8 mouse cellular contexts compared by ENCODE assay signal in the genomic region with DNA sequence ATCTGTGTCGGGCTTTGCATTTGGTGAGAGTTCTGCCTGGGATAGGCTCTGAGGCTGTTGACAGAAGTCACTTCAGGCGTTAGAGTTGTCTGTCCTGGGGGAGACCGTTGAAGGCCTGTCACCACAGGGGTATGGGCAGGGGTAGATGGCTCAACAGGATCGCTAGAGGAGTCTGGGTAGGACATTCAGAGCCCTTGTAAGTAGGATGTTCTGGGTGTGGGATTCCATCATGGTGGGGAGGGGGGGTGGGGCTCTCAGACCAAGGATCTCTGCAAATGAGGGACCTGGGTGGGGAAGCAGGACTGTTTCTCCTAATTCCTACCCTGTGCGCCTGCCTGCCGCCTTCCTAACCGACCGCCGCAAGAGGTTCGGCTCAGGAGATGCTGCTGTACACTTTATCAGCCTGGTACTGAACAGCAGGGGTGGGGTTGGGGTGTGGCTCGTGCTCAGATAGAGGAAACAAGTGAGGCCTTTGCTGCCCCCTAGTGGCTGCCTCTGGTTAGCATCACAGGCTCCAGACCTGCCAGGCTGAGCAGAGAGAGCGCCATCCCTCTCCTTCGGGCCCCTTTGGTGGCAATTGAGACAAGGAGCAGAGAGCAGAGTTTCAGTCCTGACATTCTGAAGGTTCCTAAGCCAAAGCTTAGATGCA. TPM values are rescaled to one million over a fixed set of nuclear protein-coding genes. Genes with fewer than 3 reads are reported as not detected.
DNase-seq lines count a peak whose midpoint lies in the region; ATAC-seq and TF ChIP-seq lines count a peak whose summit lies in the region.

No protein-coding gene starts in this region.

- H3K27me3 ChIP-seq in embryonic facial prominence, embryonic 14.5 days (replicated peaks; ENCODE audit: control insufficient read depth, insufficient read depth, low read length), result no peaks in the 10 kb centered on the region
- H3K27me3 ChIP-seq in heart, embryonic 10.5 days (ENCODE audit: insufficient read depth, poor library complexity, severe bottlenecking), result 0 out of 2 replicates have a peak, but pooled peaks cover 8% of the 10 kb centered on the region
- H3K27me3 ChIP-seq in kidney, embryonic 14.5 days (ENCODE audit: control insufficient read depth, insufficient read depth, low read length), result no peaks in the 10 kb centered on the region
- no peaks in the 10 kb centered on the region for H3K27me3 ChIP-seq in limb, embryonic 14.5 days (ENCODE audit: control insufficient read depth, insufficient read depth, low read length)
- no peaks in the 10 kb centered on the region for H3K27me3 ChIP-seq in midbrain, postnatal 0 days (ENCODE audit: insufficient read depth, low read length)

- H3K4me2 ChIP-seq in embryonic facial prominence, embryonic 14.5 days (ENCODE audit: low read depth, low read length), result no peak overlapping the region
- 0 out of 2 replicates have a peak overlapping the region, but pooled peaks have one; percentile 12 for H3K4me2 ChIP-seq in kidney, embryonic 14.5 days (replicated peaks; ENCODE audit: low read depth, low read length)
- peak overlapping the region; percentile 29 for H3K4me2 ChIP-seq in limb, embryonic 14.5 days (replicated peaks; ENCODE audit: low read depth, low read length, severe bottlenecking)
- no peak overlapping the region; the same call in 1 of the 2 replicates for H3K4me2 ChIP-seq in midbrain, postnatal 0 days (ENCODE audit: low read depth, low read length, poor library complexity, severe bottlenecking)

- no peaks in the 10 kb centered on the region for H3K4me1 ChIP-seq in embryonic facial prominence, embryonic 14.5 days (ENCODE audit: control insufficient read depth, insufficient read depth, low read length)
- peaks cover 46% of the 10 kb centered on the region for H3K4me1 ChIP-seq in heart, embryonic 10.5 days
- H3K4me1 ChIP-seq in kidney, embryonic 14.5 days (ENCODE audit: control insufficient read depth, insufficient read depth, low read length), result peaks cover 12% of the 10 kb centered on the region; the same call in 1 of the 2 replicates
- 0 out of 2 replicates have a peak, but pooled peaks cover 3% of the 10 kb centered on the region for H3K4me1 ChIP-seq in limb, embryonic 14.5 days (ENCODE audit: control insufficient read depth, insufficient read depth, low read length)
- no peaks in the 10 kb centered on the region for H3K4me1 ChIP-seq in midbrain, postnatal 0 days (ENCODE audit: insufficient read depth, low read length)

- no peak overlapping the region for H3K9ac ChIP-seq in embryonic facial prominence, embryonic 14.5 days (ENCODE audit: low read depth, low read length)
- no peak overlapping the region for H3K9ac ChIP-seq in kidney, embryonic 14.5 days (ENCODE audit: low read depth, low read length)
- no peak overlapping the region for H3K9ac ChIP-seq in limb, embryonic 14.5 days (ENCODE audit: low read depth, low read length, severe bottlenecking)
- no peak overlapping the region for H3K9ac ChIP-seq in midbrain, postnatal 0 days (replicated peaks; ENCODE audit: low read length, poor library complexity, severe bottlenecking)

- no peak for TF ChIP-seq POLR2A in limb, embryonic 14.5 days (IDR thresholded peaks at IDR 0.05; ENCODE audit: borderline replicate concordance, extremely low read depth, insufficient read depth, insufficient read length)

- WGBS in embryonic facial prominence, embryonic 14.5 days, result 13% methylated on average over 13 of the region's 13 CpGs
- 5% methylated on average over 13 of the region's 13 CpGs for WGBS in heart, embryonic 10.5 days
- 16% methylated on average over 13 of the region's 13 CpGs for WGBS in kidney, embryonic 14.5 days
- 16% methylated on average over 12 of the region's 13 CpGs for WGBS in limb, embryonic 14.5 days
- WGBS in midbrain, postnatal 0 days, result 16% methylated on average over 13 of the region's 13 CpGs

- peaks cover 22% of the 10 kb centered on the region for H3K36me3 ChIP-seq in embryonic facial prominence, embryonic 14.5 days (ENCODE audit: control insufficient read depth, insufficient read depth, low read length)
- peaks cover 22% of the 10 kb centered on the region for H3K36me3 ChIP-seq in heart, embryonic 10.5 days
- peaks cover 18% of the 10 kb centered on the region; the same call in 1 of the 2 replicates for H3K36me3 ChIP-seq in kidney, embryonic 14.5 days (ENCODE audit: control insufficient read depth, insufficient read depth, low read length)
- H3K36me3 ChIP-seq in limb, embryonic 14.5 days (ENCODE audit: control insufficient read depth, insufficient read depth, low read length), result peaks cover 4% of the 10 kb centered on the region; the same call in 1 of the 2 replicates
- H3K36me3 ChIP-seq in midbrain, postnatal 0 days (ENCODE audit: insufficient read depth, low read length), result no peaks in the 10 kb centered on the region

- H3K27ac ChIP-seq in embryonic facial prominence, embryonic 14.5 days (replicated peaks; ENCODE audit: low read depth, low read length), result no peak overlapping the region
- H3K27ac ChIP-seq in heart, embryonic 10.5 days, result no peak overlapping the region
- no peak overlapping the region for H3K27ac ChIP-seq in kidney, embryonic 14.5 days (ENCODE audit: low read depth, low read length)
- H3K27ac ChIP-seq in limb, embryonic 14.5 days (replicated peaks; ENCODE audit: low read depth, low read length), result no peak overlapping the region
- H3K27ac ChIP-seq in midbrain, postnatal 0 days (ENCODE audit: low read depth, low read length), result no peak overlapping the region

- DNase-seq in 3T3-L1 (ENCODE audit: low read depth, low spot score), result peak; percentile 96
- peak; percentile 93 to 96 for DNase-seq in adrenal gland, postnatal 36 days
- DNase-seq in embryonic facial prominence, embryonic 14.5 days (ENCODE audit: low spot score), result peak; percentile 93
- peak; percentile 95 for DNase-seq in heart, embryonic 10.5 days (ENCODE audit: low spot score)
- DNase-seq in limb, embryonic 14.5 days (ENCODE audit: low spot score), result peak; percentile 91
- peak; percentile 91 for DNase-seq in midbrain, postnatal 0 days (ENCODE audit: low spot score)
- DNase-seq in spleen, postnatal 10 days (ENCODE audit: low spot score in 2 of 2), result peak; percentile 90 to 95

- no peak overlapping the region for H3K4me3 ChIP-seq in embryonic facial prominence, embryonic 14.5 days (ENCODE audit: low read depth, low read length)
- H3K4me3 ChIP-seq in heart, embryonic 10.5 days, result peak overlapping the region; percentile 19; the same call in 1 of the 2 replicates
- H3K4me3 ChIP-seq in kidney, embryonic 14.5 days (ENCODE audit: low read length), result no peak overlapping the region
- no peak overlapping the region for H3K4me3 ChIP-seq in limb, embryonic 14.5 days (replicated peaks; ENCODE audit: low read length)
- H3K4me3 ChIP-seq in midbrain, postnatal 0 days (ENCODE audit: low read depth, low read length), result no peak overlapping the region

- ATAC-seq in embryonic facial prominence, embryonic 14.5 days (ENCODE audit: low read depth), result peak; percentile 90
- ATAC-seq in kidney, embryonic 14.5 days (ENCODE audit: low FRiP score, low TSS enrichment), result peak; percentile 80
- ATAC-seq in limb, embryonic 14.5 days (ENCODE audit: low FRiP score, low read depth), result peak; percentile 84
- ATAC-seq in midbrain, postnatal 0 days (ENCODE audit: low FRiP score), result peak; percentile 78

- no peaks in the 10 kb centered on the region for H3K9me3 ChIP-seq in embryonic facial prominence, embryonic 14.5 days (ENCODE audit: control insufficient read depth, low read length)
- H3K9me3 ChIP-seq in heart, embryonic 10.5 days, result no peaks in the 10 kb centered on the region
- H3K9me3 ChIP-seq in kidney, embryonic 14.5 days (ENCODE audit: control insufficient read depth, low read length), result no peaks in the 10 kb centered on the region
- no peaks in the 10 kb centered on the region for H3K9me3 ChIP-seq in limb, embryonic 14.5 days (ENCODE audit: control insufficient read depth, low read length)
- no peaks in the 10 kb centered on the region for H3K9me3 ChIP-seq in midbrain, postnatal 0 days (ENCODE audit: low read length)

- TF ChIP-seq CTCF in midbrain, postnatal 0 days (IDR thresholded peaks at IDR 0.05), result peak; percentile 90

RNA-seq across cellular contexts. Expression of gene Lgals2, which starts 3.7 kb away (rescaled TPM):
- under 1 TPM; 0.53 to 0.56 TPM for total RNA-seq in adrenal gland, postnatal 36 days (2021)
- 0.89 and 1.4 TPM in 2 replicates for polyA plus RNA-seq in embryonic facial prominence, embryonic 14.5 days (2014; fragmentation: Nextera tagmentation; extraction: Ambion mirVana)
- polyA plus RNA-seq in heart, embryonic 10.5 days (2016; fragmentation: Nextera tagmentation; extraction: Ambion mirVana), result 2.2 TPM in 1 of 2 replicates, not detected in the other
- polyA plus RNA-seq in kidney, embryonic 14.5 days (2014; fragmentation: Nextera tagmentation; extraction: Ambion mirVana), result 0.53 and 1.6 TPM in 2 replicates
- 0.65 and 0.72 TPM in 2 replicates for polyA plus RNA-seq in limb, embryonic 14.5 days (2012; rRNA removed)
- polyA plus RNA-seq in limb, embryonic 14.5 days (2014; fragmentation: Nextera tagmentation; extraction: Ambion mirVana), result 0.58 TPM in 1 of 2 replicates, not detected in the other
- not detected in 2 replicates for total RNA-seq in midbrain, postnatal 0 days (2014; rRNA removed)
- not detected in 2 replicates for polyA plus RNA-seq in midbrain, postnatal 0 days (2015; fragmentation: Nextera tagmentation; extraction: Ambion mirVana)

RNA-seq across cellular contexts. Expression of gene Cdc42ep1, which starts 9.2 kb away (rescaled TPM):
- 10 to 100 TPM; 36.8 to 52.6 TPM for total RNA-seq in adrenal gland, postnatal 36 days (2021)
- 30.8 and 36.1 TPM in 2 replicates for polyA plus RNA-seq in embryonic facial prominence, embryonic 14.5 days (2014; fragmentation: Nextera tagmentation; extraction: Ambion mirVana)
- 35.1 and 37.3 TPM in 2 replicates for polyA plus RNA-seq in heart, embryonic 10.5 days (2016; fragmentation: Nextera tagmentation; extraction: Ambion mirVana)
- polyA plus RNA-seq in kidney, embryonic 14.5 days (2014; fragmentation: Nextera tagmentation; extraction: Ambion mirVana), result 28.4 and 37.9 TPM in 2 replicates
- polyA plus RNA-seq in limb, embryonic 14.5 days (2012; rRNA removed), result 25.2 and 34.3 TPM in 2 replicates
- polyA plus RNA-seq in limb, embryonic 14.5 days (2014; fragmentation: Nextera tagmentation; extraction: Ambion mirVana), result 23.1 and 24.3 TPM in 2 replicates
- total RNA-seq in midbrain, postnatal 0 days (2014; rRNA removed), result 14.1 and 14.9 TPM in 2 replicates
- 14.8 and 14.9 TPM in 2 replicates for polyA plus RNA-seq in midbrain, postnatal 0 days (2015; fragmentation: Nextera tagmentation; extraction: Ambion mirVana)

RNA-seq across cellular contexts. Expression of gene Gga1, which starts 25.4 kb away (rescaled TPM):
- total RNA-seq in adrenal gland, postnatal 36 days (2021), result 10 to 100 TPM; 56.0 to 57.3 TPM
- 42.5 and 46.9 TPM in 2 replicates for polyA plus RNA-seq in embryonic facial prominence, embryonic 14.5 days (2014; fragmentation: Nextera tagmentation; extraction: Ambion mirVana)
- 51.5 and 56.6 TPM in 2 replicates for polyA plus RNA-seq in heart, embryonic 10.5 days (2016; fragmentation: Nextera tagmentation; extraction: Ambion mirVana)
- 33.9 and 44.8 TPM in 2 replicates for polyA plus RNA-seq in kidney, embryonic 14.5 days (2014; fragmentation: Nextera tagmentation; extraction: Ambion mirVana)
- 60.6 and 80.6 TPM in 2 replicates for polyA plus RNA-seq in limb, embryonic 14.5 days (2012; rRNA removed)
- polyA plus RNA-seq in limb, embryonic 14.5 days (2014; fragmentation: Nextera tagmentation; extraction: Ambion mirVana), result 43.6 and 45.0 TPM in 2 replicates
- 37.0 and 42.8 TPM in 2 replicates for total RNA-seq in midbrain, postnatal 0 days (2014; rRNA removed)
- 42.4 and 43.4 TPM in 2 replicates for polyA plus RNA-seq in midbrain, postnatal 0 days (2015; fragmentation: Nextera tagmentation; extraction: Ambion mirVana)

RNA-seq across cellular contexts. Expression of gene Gm49510, which starts 47.8 kb away (rescaled TPM):
- total RNA-seq in adrenal gland, postnatal 36 days (2021), result not detected
- polyA plus RNA-seq in embryonic facial prominence, embryonic 14.5 days (2014; fragmentation: Nextera tagmentation; extraction: Ambion mirVana), result 0.58 and 0.98 TPM in 2 replicates
- polyA plus RNA-seq in heart, embryonic 10.5 days (2016; fragmentation: Nextera tagmentation; extraction: Ambion mirVana), result 0.11 and 0.38 TPM in 2 replicates
- 0.19 and 0.59 TPM in 2 replicates for polyA plus RNA-seq in kidney, embryonic 14.5 days (2014; fragmentation: Nextera tagmentation; extraction: Ambion mirVana)
- polyA plus RNA-seq in limb, embryonic 14.5 days (2012; rRNA removed), result 0.19 and 0.20 TPM in 2 replicates
- polyA plus RNA-seq in limb, embryonic 14.5 days (2014; fragmentation: Nextera tagmentation; extraction: Ambion mirVana), result 0.92 and 1.5 TPM in 2 replicates
- 1.7 TPM in 1 of 2 replicates, not detected in the other for total RNA-seq in midbrain, postnatal 0 days (2014; rRNA removed)
- polyA plus RNA-seq in midbrain, postnatal 0 days (2015; fragmentation: Nextera tagmentation; extraction: Ambion mirVana), result 0.17 TPM in 1 of 2 replicates, not detected in the other

RNA-seq across cellular contexts. Expression of gene Sh3bp1, which starts 47.9 kb away (rescaled TPM):
- total RNA-seq in adrenal gland, postnatal 36 days (2021), result 1 to 10 TPM; 7.2 to 8.5 TPM
- 40.8 and 44.1 TPM in 2 replicates for polyA plus RNA-seq in embryonic facial prominence, embryonic 14.5 days (2014; fragmentation: Nextera tagmentation; extraction: Ambion mirVana)
- 33.8 and 44.4 TPM in 2 replicates for polyA plus RNA-seq in heart, embryonic 10.5 days (2016; fragmentation: Nextera tagmentation; extraction: Ambion mirVana)
- polyA plus RNA-seq in kidney, embryonic 14.5 days (2014; fragmentation: Nextera tagmentation; extraction: Ambion mirVana), result 32.7 and 38.5 TPM in 2 replicates
- polyA plus RNA-seq in limb, embryonic 14.5 days (2012; rRNA removed), result 127 and 202 TPM in 2 replicates
- polyA plus RNA-seq in limb, embryonic 14.5 days (2014; fragmentation: Nextera tagmentation; extraction: Ambion mirVana), result 51.7 and 54.9 TPM in 2 replicates
- 4.2 and 4.5 TPM in 2 replicates for total RNA-seq in midbrain, postnatal 0 days (2014; rRNA removed)
- 4.0 and 4.7 TPM in 2 replicates for polyA plus RNA-seq in midbrain, postnatal 0 days (2015; fragmentation: Nextera tagmentation; extraction: Ambion mirVana)

Comparison
In these comparisons a context has a peak if more than half of its experiments do, and no peak if none do; other contexts are left out.
1. H3K4me2 ChIP-seq: peak in kidney, embryonic 14.5 days (single experiment) and limb, embryonic 14.5 days (single experiment); none in embryonic facial prominence, embryonic 14.5 days (single experiment) and midbrain, postnatal 0 days (single experiment).
2. Peak in every context shown above with its lines, with median percentiles within 50 percentile points of each other: DNase-seq and ATAC-seq.